Mouse (Mus musculus) CH12.LX (cell line): ENCODE results near the gene Rab42. TPM values are rescaled to one million over a fixed set of nuclear protein-coding genes. Genes with fewer than 3 reads are reported as not detected.

Source experiments
- DNase-seq: peaks from one replicate; pipeline ENCODE4 v3.0.0-alpha.2; 2013; ENCODE audit errors: extremely low read depth
- H3K27ac ChIP-seq: 2 replicates; pipeline ENCODE4 v1.5.1; 2012; ENCODE audit warnings: low read depth, mild to moderate bottlenecking, control low read depth, moderate library complexity; ENCODE audit not compliant: insufficient read depth
- H3K27me3 ChIP-seq: replicated peaks from 2 replicates; pipeline ENCODE3; 2012; ENCODE audit warnings: inconsistent platforms
- H3K36me3 ChIP-seq, 2 experiments: replicated peaks in 1 of 2; 2 replicates each; pipeline versions ENCODE3 to v1.6.1; 2012; ENCODE audit warnings: inconsistent platforms in 1 of 2, low read length in 1 of 2, mild to moderate bottlenecking in 1 of 2, mixed read lengths in 1 of 2, moderate library complexity in 1 of 2; ENCODE audit not compliant: control insufficient read depth in 1 of 2, insufficient read depth in 1 of 2
- H3K4me1 ChIP-seq, 2 experiments: 2 replicates each; pipeline ENCODE4 v1.6.1; 2012; ENCODE audit warnings: inconsistent platforms in 1 of 2, moderate library complexity in 1 of 2; ENCODE audit not compliant: insufficient read depth in 2 of 2, control insufficient read depth in 1 of 2
- H3K4me2 ChIP-seq: 2 replicates; pipeline ENCODE4 v1.6.1; 2012; ENCODE audit warnings: low read depth, mild to moderate bottlenecking, control low read depth; ENCODE audit not compliant: poor library complexity, insufficient read depth, severe bottlenecking
- H3K4me3 ChIP-seq, 3 experiments: fragments of 150-350 bp in 1 of 3; sonication (generic) in 1 of 3; replicated peaks in 1 of 3; 2 replicates each; pipeline versions ENCODE3 to v1.5.1; 2011 to 2012; ENCODE audit warnings: low read depth in 2 of 3, low read length in 2 of 3, mild to moderate bottlenecking in 2 of 3, moderate library complexity in 2 of 3, control low read depth in 1 of 3, improper control_type of control experiment in 1 of 3, inconsistent platforms in 1 of 3, mixed read lengths in 1 of 3; ENCODE audit not compliant: poor library complexity in 1 of 3
- H3K79me2 ChIP-seq: replicated peaks from 2 replicates; pipeline ENCODE4 v1.6.1; 2012; ENCODE audit warnings: mild to moderate bottlenecking, moderate library complexity; ENCODE audit not compliant: control insufficient read depth, poor library complexity, insufficient read depth, severe bottlenecking; ENCODE audit errors: extremely low read depth
- H3K9ac ChIP-seq: 2 replicates; pipeline ENCODE4 v1.6.1; 2012; ENCODE audit warnings: low read depth, mild to moderate bottlenecking, control low read depth, moderate library complexity; ENCODE audit not compliant: insufficient read depth
- H3K9me3 ChIP-seq: replicated peaks from 2 replicates; pipeline ENCODE3; 2012; ENCODE audit warnings: low read length, inconsistent platforms, mixed read lengths
- CTCF ChIP-seq, 2 experiments: IDR thresholded peaks in 1 of 2; conservative IDR thresholded peaks in 1 of 2; 2 replicates each; pipeline ENCODE4 v1.5.1; 2011 to 2012; ENCODE audit warnings: low read depth in 2 of 2, low read length in 2 of 2, improper control_type of control experiment in 1 of 2, inconsistent platforms in 1 of 2, mild to moderate bottlenecking in 1 of 2, moderate library complexity in 1 of 2
- E2F4 ChIP-seq: IDR thresholded peaks from 2 replicates; pipeline ENCODE4 v1.6.1; 2011; ENCODE audit warnings: low read depth, low read length, improper control_type of control experiment; ENCODE audit not compliant: insufficient replicate concordance
- ETS1 ChIP-seq: conservative IDR thresholded peaks from 2 replicates; pipeline ENCODE4 v1.6.1; 2012; ENCODE audit warnings: low read depth, mild to moderate bottlenecking, inconsistent platforms, low read length, improper control_type of control experiment, moderate library complexity
- GABPA ChIP-seq: IDR thresholded peaks from 2 replicates; pipeline ENCODE4 v1.6.1; 2012; ENCODE audit warnings: low read depth, low read length, improper control_type of control experiment, inconsistent platforms; ENCODE audit not compliant: insufficient replicate concordance
- HCFC1 ChIP-seq: IDR thresholded peaks from 2 replicates; pipeline ENCODE4 v1.6.1; 2012; ENCODE audit warnings: low read depth, mild to moderate bottlenecking, inconsistent platforms, low read length, improper control_type of control experiment
- JUN ChIP-seq: IDR thresholded peaks from 2 replicates; pipeline ENCODE4 v1.6.1; 2011; ENCODE audit warnings: low read depth, mild to moderate bottlenecking, low read length, improper control_type of control experiment, moderate library complexity; ENCODE audit not compliant: insufficient read depth
- JUND ChIP-seq: conservative IDR thresholded peaks from 2 replicates; pipeline ENCODE4 v1.6.1; 2011; ENCODE audit warnings: low read depth, low read length, improper control_type of control experiment
- KAT2A ChIP-seq: IDR thresholded peaks from 2 replicates; pipeline ENCODE4 v1.6.1; 2012; ENCODE audit warnings: low read length, improper control_type of control experiment, inconsistent platforms; ENCODE audit not compliant: insufficient replicate concordance
- MAZ ChIP-seq: IDR thresholded peaks from 2 replicates; pipeline ENCODE4 v1.6.1; 2012; ENCODE audit warnings: low read depth, mild to moderate bottlenecking, inconsistent platforms, low read length, improper control_type of control experiment, moderate library complexity
- MEF2A ChIP-seq: IDR thresholded peaks from 2 replicates; pipeline ENCODE4 v1.6.1; 2014; ENCODE audit warnings: low read depth, mild to moderate bottlenecking, inconsistent platforms, low read length, improper control_type of control experiment, borderline replicate concordance
- PAX5 ChIP-seq: IDR thresholded peaks from 2 replicates; pipeline ENCODE4 v1.6.1; 2012; ENCODE audit warnings: low read length, inconsistent platforms, mixed read lengths
- POLR2A ChIP-seq: IDR thresholded peaks from 2 replicates; pipeline ENCODE4 v1.6.1; 2011; ENCODE audit warnings: low read depth, mild to moderate bottlenecking, improper control_type of control experiment, low read length
- RAD21 ChIP-seq: IDR thresholded peaks from 2 replicates; pipeline ENCODE4 v1.6.1; 2011; ENCODE audit warnings: low read depth, mild to moderate bottlenecking, low read length, improper control_type of control experiment, moderate library complexity
- RCOR1 ChIP-seq: conservative IDR thresholded peaks from 2 replicates; pipeline ENCODE4 v1.6.1; 2012; ENCODE audit warnings: low read depth, mild to moderate bottlenecking, inconsistent platforms, low read length, improper control_type of control experiment
- SIN3A ChIP-seq: IDR thresholded peaks from 2 replicates; pipeline ENCODE4 v1.6.1; 2012; ENCODE audit warnings: low read length, improper control_type of control experiment, inconsistent platforms
- SMC3 ChIP-seq: IDR thresholded peaks from 2 replicates; pipeline ENCODE4 v1.6.1; 2011; ENCODE audit warnings: low read depth, low read length, improper control_type of control experiment
- TBP ChIP-seq: conservative IDR thresholded peaks from 2 replicates; pipeline ENCODE4 v1.6.1; 2011; ENCODE audit warnings: low read depth, low read length, improper control_type of control experiment
- TCF12 ChIP-seq: IDR thresholded peaks from 2 replicates; pipeline ENCODE4 v1.6.1; 2014; ENCODE audit warnings: low read depth, mild to moderate bottlenecking, inconsistent platforms, low read length, improper control_type of control experiment
- USF1 ChIP-seq: IDR thresholded peaks from 2 replicates; pipeline ENCODE4 v1.6.1; 2014; ENCODE audit warnings: low read depth, mild to moderate bottlenecking, inconsistent platforms, low read length, improper control_type of control experiment
- USF2 ChIP-seq: conservative IDR thresholded peaks from 2 replicates; pipeline ENCODE4 v1.6.1; 2011; ENCODE audit warnings: low read depth, low read length, improper control_type of control experiment
- ZKSCAN1 ChIP-seq: IDR thresholded peaks from 2 replicates; pipeline ENCODE4 v1.6.1; 2012; ENCODE audit warnings: low read depth, inconsistent platforms, low read length, improper control_type of control experiment, borderline replicate concordance
- ZNF384 ChIP-seq: IDR thresholded peaks from 2 replicates; pipeline ENCODE4 v1.6.1; 2012; ENCODE audit warnings: low read depth, low read length, improper control_type of control experiment, inconsistent platforms
- dilution Hi-C: fragments of 300-500 bp; cut with MboI; formaldehyde crosslinking; loops from 2 replicates; pipeline ENCODE4 v1.14.3; 2020; ENCODE audit warnings: low sequenced_read_pairs; ENCODE audit not compliant: extremely low pct_unique_long_range_greater_than_20kb, extremely low pct_ligation_motif_present
- in situ Hi-C: fragments of 300-500 bp; cut with MboI; formaldehyde crosslinking; loops from 3 replicates; pipeline ENCODE4 v1.14.3; 2019; ENCODE audit warnings: low sequenced_read_pairs, low pct_ligation_motif_present, low pct_unique_long_range_greater_than_20kb, mixed read lengths
- polyA plus RNA-seq: library from polyadenylated mRNA; unstranded; fragments of >175 nt; gene quantifications from 2 replicates; pipeline ENCODE4 v1.2.1, GENCODE M21; 2012; ENCODE audit warnings: low read depth; ENCODE audit not compliant: insufficient read length
- total RNA-seq, 2 experiments: library from RNA; depleted of rRNA; stranded (reverse); fragments of 300-350 nt in 1 of 2; fragments of >200 nt in 1 of 2; gene quantifications; 2 replicates each; pipeline ENCODE4 v1.2.3; 2012 to 2014

Gene Rab42
- total and polyA plus RNA-seq, 3 experiments = 0.31 to 0.51 TPM; not detected in 1

DNA sequence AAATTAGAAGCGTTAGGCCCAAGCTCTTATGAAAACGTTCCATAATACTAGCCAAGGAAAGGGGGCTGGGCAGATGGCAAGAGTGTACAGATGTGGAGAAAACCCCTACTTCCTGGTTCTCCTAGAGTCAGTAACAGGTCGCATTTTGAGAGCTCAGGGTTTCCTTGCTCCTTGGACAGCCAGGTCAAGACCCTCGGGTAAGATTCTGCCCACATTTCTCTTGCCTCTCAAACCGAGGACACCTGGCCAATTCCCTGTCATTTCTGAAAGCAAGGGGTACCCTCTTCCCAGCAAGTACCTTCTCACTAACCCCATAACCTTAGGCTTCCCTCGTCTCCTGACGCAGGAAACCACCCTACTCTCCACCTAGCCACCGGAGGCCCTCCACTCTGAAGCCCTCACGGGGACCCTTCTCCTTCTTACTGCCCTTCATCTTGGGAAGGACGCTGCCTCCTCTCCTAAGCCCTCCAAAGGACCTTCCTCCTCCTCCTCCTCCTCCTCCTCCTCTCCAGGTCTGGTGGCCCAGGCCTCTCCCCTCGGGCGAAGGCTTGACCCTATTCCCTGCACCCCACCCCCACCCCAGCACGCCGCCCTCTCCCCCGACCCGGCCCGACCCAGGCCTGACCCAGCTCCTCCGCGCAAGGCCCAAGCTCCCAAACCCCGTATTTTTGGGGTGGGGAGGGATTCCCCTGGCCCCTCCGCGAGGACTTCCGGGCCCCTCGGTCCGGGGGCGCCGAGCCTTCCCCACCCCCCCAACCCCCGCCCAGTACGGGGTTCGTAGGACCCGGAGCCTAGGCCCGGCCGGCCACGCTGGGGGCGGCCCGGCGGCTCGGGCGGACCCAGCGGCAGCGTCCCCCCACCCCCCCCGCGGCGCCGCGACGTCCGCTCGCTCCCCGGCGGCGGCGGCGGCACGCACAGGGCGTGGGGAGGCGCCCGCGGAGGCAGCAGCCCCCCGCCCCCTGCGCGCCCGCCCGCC, 42.5 kb downstream of the Rab42 start (continued):
- TF ChIP-seq RCOR1 (no peak), SMC3 (no peak), KAT2A (no peak), ZNF384 (no peak), JUN (no peak), GABPA (no peak), JUND (no peak), SIN3A (peak; percentile 59; the same call in 1 of the 2 replicates), TCF12 (0 out of 2 replicates have a peak, but pooled peaks have one; percentile 16)
- TF ChIP-seq, all 38 proteins: peak for 11

DNA sequence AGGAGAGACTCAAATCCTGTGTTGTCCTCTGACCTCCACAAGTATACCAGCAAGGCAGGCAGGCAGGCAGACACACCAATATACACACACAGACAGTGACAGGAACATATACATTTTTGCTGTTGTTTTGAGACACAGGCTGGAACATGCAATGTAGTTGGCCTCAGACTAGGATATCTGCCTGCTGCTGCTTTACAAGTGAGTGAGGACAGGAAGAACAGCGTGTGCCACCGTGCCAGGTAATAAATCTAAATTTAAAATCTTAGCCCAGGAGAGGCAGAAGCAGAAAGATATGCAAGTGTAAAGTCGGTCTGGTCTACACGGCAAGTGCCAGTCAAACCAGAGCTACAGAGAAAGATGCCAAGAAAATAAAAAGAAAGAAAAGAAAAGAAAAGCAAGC, 43.9 kb downstream of the Rab42 start:
- H3K79me2 ChIP-seq = peaks cover 31% of the 10 kb centered on the region
- dilution Hi-C loops = no loop called here
- DNase-seq = no peak
- H3K4me3 ChIP-seq = no peak overlapping the region
- TF ChIP-seq USF1 = no peak
- no peak for TF ChIP-seq CTCF (conservative IDR thresholded peaks at IDR 0.05 in 1 of 2, IDR thresholded peaks at IDR 0.05 in 1 of 2; ENCODE audit: low read depth in 2 of 2, low read length in 2 of 2)
- TF ChIP-seq ETS1 = no peak
- no peak for TF ChIP-seq KAT2A
- TF ChIP-seq ZNF384 = no peak
- no peak for TF ChIP-seq SIN3A
- TF ChIP-seq RAD21 = no peak
- no peak for TF ChIP-seq HCFC1
- no peak for TF ChIP-seq ZKSCAN1
- TF ChIP-seq JUND = no peak
- no peak for TF ChIP-seq SMC3
- TF ChIP-seq POLR2A = no peak
- TF ChIP-seq TBP = no peak
- no peak for TF ChIP-seq MEF2A
- no peak for TF ChIP-seq E2F4
- TF ChIP-seq JUN = no peak
- TF ChIP-seq MAZ = no peak
- TF ChIP-seq PAX5 = no peak
- no peak for TF ChIP-seq USF2
- in situ Hi-C loops = no loop called here
- no peaks in the 10 kb centered on the region for H3K9me3 ChIP-seq
- no peak overlapping the region for H3K9ac ChIP-seq
- peaks cover 0 to 24% of the 10 kb centered on the region in 2 experiments for H3K36me3 ChIP-seq
- no peaks in the 10 kb centered on the region for H3K27me3 ChIP-seq
- no peak overlapping the region for H3K4me2 ChIP-seq
- peaks cover 5 to 17% of the 10 kb centered on the region in 2 experiments for H3K4me1 ChIP-seq
- H3K27ac ChIP-seq = no peak overlapping the region
